Mouse (Mus musculus) left cerebral cortex, adult 2 months (tissue): ENCODE measurements around the gene Dcbld1. TPM values are rescaled to one million over a fixed set of nuclear protein-coding genes. Genes with fewer than 3 reads are reported as not detected.
"Not testable (repeated sequence)": the region's sequence is repeated elsewhere in the genome, so short reads cannot be mapped to it uniquely, and the experiment has no call there.

Experiments used
- DNase-seq, 2 experiments: peaks; one replicate each; pipeline ENCODE4 v3.0.0; 2021 to 2022; ENCODE audit warnings: low spot score in 2 of 2, mixed read lengths in 1 of 2; ENCODE audit errors: extremely low spot score in 1 of 2
- H3K27ac ChIP-seq: fragments of 200-600 bp; 2 replicates; pipeline ENCODE4 v1.8.1; 2022
- H3K4me3 ChIP-seq: fragments of 200-600 bp; 2 replicates; pipeline ENCODE4 v1.8.1; 2022
- CTCF ChIP-seq: fragments of 200-600 bp; IDR thresholded peaks from 2 replicates; pipeline ENCODE4 v1.8.1; 2022; ENCODE audit warnings: antibody characterized with exemption, mild to moderate bottlenecking, moderate library complexity
- intact Hi-C: fragments of 180-260 bp; cut with DNase I; formaldehyde crosslinking; loops from one replicate; pipeline ENCODE4 v1.15.1; 2025
- total RNA-seq, 2 experiments: library from RNA; stranded (reverse); gene quantifications; 2 replicates each; pipeline ENCODE4 v1.2.3; 2021

Dcbld1 gene
- total RNA-seq, 2 experiments from 2014 or later, result 5.1 to 5.7 TPM

- DNase-seq, result no peak
- no peak overlapping the region for H3K4me3 ChIP-seq
- TF ChIP-seq CTCF, result no peak
- intact Hi-C loops, result no loop called here
- H3K27ac ChIP-seq, result no peak overlapping the region
Observed at GRCm38 (mm10) chr10:52284578-52284977, 51.2 kb downstream of the Dcbld1 start.

- DNase-seq, result no peak
- intact Hi-C loops, result no loop called here
- TF ChIP-seq CTCF, result no peak
Observed at GRCm38 (mm10) chr10:52287852-52288533, 54.6 kb downstream of the Dcbld1 start.

GRCm38 (mm10) chr10:52289261-52289660 is 55.8 kb downstream of the Dcbld1 start:
- no peak overlapping the region for H3K27ac ChIP-seq
- no peak for DNase-seq
- no peak for TF ChIP-seq CTCF
- intact Hi-C loops, result no loop called here
- no peak overlapping the region for H3K4me3 ChIP-seq

More at GRCm38 (mm10) chr10:52287852-52288533, 54.6 kb downstream of the Dcbld1 start:
- Histone ChIP-seq H3K4me3 (no peak overlapping the region), H3K27ac (no peak overlapping the region)

- DNase-seq, H3K4me3 ChIP-seq, H3K27ac ChIP-seq, intact Hi-C loops: not testable (repeated sequence)
Observed at GRCm38 (mm10) chr10:52292391-52292790, 59.0 kb downstream of the Dcbld1 start.

GRCm38 (mm10) chr10:52293921-52294577 is 60.6 kb downstream of the Dcbld1 start:
- no peak for TF ChIP-seq CTCF
- no peak overlapping the region for H3K4me3 ChIP-seq
- DNase-seq, result no peak
- intact Hi-C loops, result no loop called here
- no peak overlapping the region for H3K27ac ChIP-seq

GRCm38 (mm10) chr10:52295934-52296333 is 62.5 kb downstream of the Dcbld1 start:
- intact Hi-C loops, result no loop called here

GRCm38 (mm10) chr10:52298568-52298967 is 65.1 kb downstream of the Dcbld1 start:
- H3K27ac ChIP-seq, DNase-seq, H3K4me3 ChIP-seq, intact Hi-C loops: not testable (repeated sequence)

More at GRCm38 (mm10) chr10:52295934-52296333, 62.5 kb downstream of the Dcbld1 start:
- no peak for TF ChIP-seq CTCF
- Histone ChIP-seq H3K4me3 (no peak overlapping the region), H3K27ac (no peak overlapping the region)
- no peak for DNase-seq

- Histone ChIP-seq H3K27ac (no peak overlapping the region), H3K4me3 (no peak overlapping the region)
- no peak for TF ChIP-seq CTCF
- intact Hi-C loops, result no loop called here
- no peak for DNase-seq
Observed at GRCm38 (mm10) chr10:52301766-52302165, 68.3 kb downstream of the Dcbld1 start.

GRCm38 (mm10) chr10:52302271-52302670 is 68.9 kb downstream of the Dcbld1 start:
- no peak for DNase-seq
- intact Hi-C loops, result no loop called here

GRCm38 (mm10) chr10:52304574-52304973 is 71.2 kb downstream of the Dcbld1 start:
- TF ChIP-seq CTCF, result no peak
- no peak overlapping the region for H3K27ac ChIP-seq
- intact Hi-C loops, result no loop called here
- DNase-seq, result no peak
- H3K4me3 ChIP-seq, result no peak overlapping the region

More at GRCm38 (mm10) chr10:52302271-52302670, 68.9 kb downstream of the Dcbld1 start:
- Histone ChIP-seq H3K4me3 (no peak overlapping the region), H3K27ac (no peak overlapping the region)
- no peak for TF ChIP-seq CTCF

GRCm38 (mm10) chr10:52309196-52309595 is 75.8 kb downstream of the Dcbld1 start:
- Histone ChIP-seq H3K4me3 (no peak overlapping the region), H3K27ac (no peak overlapping the region)
- intact Hi-C loops, result no loop called here
- DNase-seq, result no peak
- TF ChIP-seq CTCF, result no peak

- Histone ChIP-seq H3K4me3 (no peak overlapping the region), H3K27ac (no peak overlapping the region)
- DNase-seq, result no peak
- no peak for TF ChIP-seq CTCF
- intact Hi-C loops, result no loop called here
Observed at GRCm38 (mm10) chr10:52319506-52320286, 86.3 kb downstream of the Dcbld1 start.
